Mouse (Mus musculus) layer of hippocampus, adult 2 months (tissue): ENCODE results near the gene Cmtm1. TPM values are rescaled to one million over a fixed set of nuclear protein-coding genes. Genes with fewer than 3 reads are reported as not detected.
"Not testable (repeated sequence)": the region's sequence is repeated elsewhere in the genome, so short reads cannot be mapped to it uniquely, and the experiment has no call there.

ENCODE experiments used
- DNase-seq, 2 experiments: peaks; one replicate each; pipeline ENCODE4 v3.0.0; 2022; ENCODE audit warnings: low spot score in 2 of 2
- H3K27ac ChIP-seq: fragments of 200-600 bp; 2 replicates; pipeline ENCODE4 v1.8.1; 2022
- H3K4me3 ChIP-seq: fragments of 200-600 bp; 2 replicates; pipeline ENCODE4 v1.8.1; 2022; ENCODE audit warnings: mild to moderate bottlenecking
- CTCF ChIP-seq: fragments of 200-600 bp; conservative IDR thresholded peaks from 2 replicates; pipeline ENCODE4 v1.8.1; 2022; ENCODE audit warnings: antibody characterized with exemption, mild to moderate bottlenecking, moderate library complexity
- long read RNA-seq, 2 experiments: library from polyadenylated mRNA; stranded (forward); transcript quantifications; one replicate each; pipeline ENCODE4 v2.0.0; 2021; ENCODE audit warnings: borderline mapping rate in 2 of 2
- total RNA-seq, 2 experiments: library from RNA; stranded (reverse); gene quantifications; 2 replicates each; pipeline ENCODE4 v1.2.3; 2021

Gene Cmtm1
- not detected for total RNA-seq
- long read RNA-seq, experiment 1 = 0 reads
- long read RNA-seq, experiment 2 = 0 reads

DNA sequence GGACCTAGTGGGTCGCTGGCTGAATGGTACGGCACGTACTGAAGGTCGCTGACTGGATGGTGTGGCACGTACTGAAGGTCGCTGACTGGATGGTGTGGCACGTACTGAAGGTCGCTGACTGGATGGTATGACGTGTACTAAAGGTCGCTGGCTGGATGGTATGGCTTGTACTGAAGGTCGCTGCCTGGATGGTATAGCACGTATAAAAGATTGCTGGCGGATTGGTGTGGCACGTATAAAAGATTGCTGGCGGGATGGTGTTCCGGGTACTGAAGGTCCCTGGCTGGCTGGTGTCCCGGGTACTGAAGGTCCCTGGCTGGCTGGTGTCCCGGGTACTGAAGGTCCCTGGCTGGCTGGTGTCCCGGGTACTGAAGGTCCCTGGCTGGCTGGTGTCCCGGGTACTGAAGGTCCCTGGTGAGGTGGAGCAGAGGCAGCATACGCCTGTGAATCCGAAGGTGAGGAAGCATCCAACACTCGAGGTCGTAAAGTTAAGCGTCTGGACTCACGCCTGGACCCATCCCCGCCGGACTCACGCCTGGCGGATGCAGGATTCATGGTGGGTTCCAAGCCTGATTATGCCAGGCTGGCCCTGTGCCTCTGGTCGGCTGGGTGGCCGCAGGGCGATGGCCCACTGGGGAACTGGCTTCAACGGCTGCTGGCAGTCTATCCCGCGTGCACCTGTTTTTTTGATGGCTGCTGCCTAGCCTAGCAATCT, at the start of gene Cmtm1, which contains the start of gene Gm45711:
Gene Cmtm1 (minus strand): TSS at position 705 of the 715 bp plus-strand sequence.
Gene Gm45711 (minus strand): TSS at position 641 of the 715 bp plus-strand sequence.
- H3K27ac ChIP-seq = peak within 1 kb of the TSS; percentile 29; the same call in 1 of the 2 replicates
- H3K4me3 ChIP-seq, DNase-seq: not testable (repeated sequence)

DNA sequence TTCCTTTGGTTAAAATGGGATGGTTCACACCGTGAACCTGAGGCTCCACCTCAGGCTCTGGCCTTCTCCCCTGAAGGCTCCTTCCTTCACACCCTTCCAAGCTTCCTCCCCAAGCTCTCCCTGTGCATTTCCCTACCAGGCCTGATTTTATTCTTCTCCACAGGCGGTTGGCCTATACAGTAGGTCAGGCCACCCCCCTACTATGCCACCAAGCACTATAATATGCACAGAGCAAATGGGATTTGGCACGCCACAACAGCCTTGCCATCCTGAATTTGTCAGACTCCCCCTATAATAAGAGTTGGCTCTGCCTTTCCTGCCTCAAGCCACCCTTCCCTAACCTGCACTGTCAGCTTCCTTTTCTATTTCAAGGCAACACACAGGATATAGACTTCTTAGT, 48.7 kb upstream of the Cmtm1 start:
- TF ChIP-seq CTCF = no peak

DNA sequence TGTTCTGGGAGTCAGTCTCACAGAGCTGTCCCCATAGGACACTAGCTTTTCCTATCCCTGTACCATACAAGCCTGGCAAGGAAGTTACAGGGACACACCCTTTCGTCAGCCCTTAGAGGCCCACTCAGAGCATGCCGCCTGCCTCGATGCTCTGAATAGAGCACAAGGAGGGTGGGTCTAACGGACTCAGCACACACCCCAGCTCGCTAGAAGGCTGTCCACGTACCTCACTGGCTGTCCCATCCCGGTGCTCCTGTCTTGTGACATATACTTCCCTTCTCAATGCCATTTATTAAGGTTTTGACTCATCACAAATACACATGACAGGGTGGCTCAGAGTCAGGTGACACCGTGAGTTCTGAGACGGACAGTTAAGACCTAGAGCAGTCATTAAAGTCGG, 44.6 kb upstream of the Cmtm1 start:
- Histone ChIP-seq H3K27ac (no peak overlapping the region), H3K4me3 (no peak overlapping the region)
- TF ChIP-seq CTCF = no peak
- DNase-seq = no peak

More for the DNA sequence above, 48.7 kb upstream of the Cmtm1 start:
- no peak for DNase-seq
- no peak overlapping the region for H3K27ac ChIP-seq
- no peak overlapping the region for H3K4me3 ChIP-seq

DNA sequence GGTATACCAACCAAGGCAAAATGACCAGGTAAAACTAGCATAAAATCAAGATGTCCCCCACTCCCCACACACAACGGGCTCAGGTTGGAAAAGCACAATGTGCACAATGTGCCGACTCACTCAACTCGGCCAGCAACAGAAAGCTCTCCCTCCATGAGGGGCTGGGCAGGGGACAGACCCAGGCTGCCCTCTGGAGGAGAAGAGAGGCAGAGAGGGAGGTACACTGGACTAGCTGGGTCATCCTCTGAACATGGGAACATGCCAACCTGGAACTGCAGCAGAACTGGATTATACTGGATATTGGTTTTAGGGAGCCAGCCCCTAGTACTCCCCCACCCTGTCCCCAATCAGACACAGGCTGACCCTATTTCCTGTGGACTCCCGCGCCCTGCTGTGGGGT, 43.2 kb upstream of the Cmtm1 start:
- TF ChIP-seq CTCF = peak; percentile 62
- DNase-seq = no peak
- peak overlapping the region; percentile 14; the same call in 1 of the 2 replicates for H3K27ac ChIP-seq
- no peak overlapping the region for H3K4me3 ChIP-seq

DNA sequence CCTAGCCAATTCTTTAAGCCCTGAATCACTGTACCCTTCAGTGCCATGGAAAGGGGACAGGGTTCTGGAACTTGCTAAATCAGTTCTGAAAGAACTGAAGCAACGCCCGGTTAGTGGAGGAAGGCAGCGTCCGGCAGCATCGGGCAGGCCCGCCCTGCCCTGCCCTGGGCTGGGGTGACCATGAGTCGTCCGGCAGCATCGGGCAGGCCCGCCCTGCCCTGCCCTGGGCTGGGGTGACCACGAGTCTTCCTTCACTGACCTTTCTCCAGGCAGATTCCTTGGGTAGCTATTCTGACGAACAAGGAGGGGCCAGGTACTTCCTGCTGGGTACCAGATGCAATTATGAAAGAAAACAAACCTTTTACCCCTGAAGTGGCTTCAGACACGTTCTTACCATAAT, 40.1 kb upstream of the Cmtm1 start:
- no peak overlapping the region for H3K4me3 ChIP-seq
- H3K27ac ChIP-seq = no peak overlapping the region
- no peak for TF ChIP-seq CTCF
- no peak for DNase-seq

DNA sequence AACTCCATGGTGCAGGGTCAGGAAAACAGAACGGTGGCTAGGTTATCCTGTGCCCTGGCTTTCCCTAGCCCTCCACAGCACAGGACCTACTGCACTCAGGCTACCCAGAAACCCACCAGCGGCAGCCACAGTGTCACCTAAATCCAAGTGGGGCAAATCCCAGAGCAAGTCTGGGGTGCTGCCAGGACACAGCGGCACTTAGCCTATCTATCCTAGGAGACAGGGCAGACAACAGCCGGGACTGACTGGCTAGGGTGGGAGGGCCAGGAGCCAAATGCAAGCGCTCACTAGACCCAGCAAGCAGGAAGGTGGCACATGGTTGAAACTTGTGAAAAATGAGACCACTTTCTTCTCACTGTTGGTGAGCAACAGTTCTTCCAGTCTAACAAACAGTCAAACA, 39.0 kb upstream of the Cmtm1 start:
- Histone ChIP-seq H3K27ac (no peak overlapping the region), H3K4me3 (no peak overlapping the region)
- no peak for DNase-seq
- TF ChIP-seq CTCF = no peak

DNA sequence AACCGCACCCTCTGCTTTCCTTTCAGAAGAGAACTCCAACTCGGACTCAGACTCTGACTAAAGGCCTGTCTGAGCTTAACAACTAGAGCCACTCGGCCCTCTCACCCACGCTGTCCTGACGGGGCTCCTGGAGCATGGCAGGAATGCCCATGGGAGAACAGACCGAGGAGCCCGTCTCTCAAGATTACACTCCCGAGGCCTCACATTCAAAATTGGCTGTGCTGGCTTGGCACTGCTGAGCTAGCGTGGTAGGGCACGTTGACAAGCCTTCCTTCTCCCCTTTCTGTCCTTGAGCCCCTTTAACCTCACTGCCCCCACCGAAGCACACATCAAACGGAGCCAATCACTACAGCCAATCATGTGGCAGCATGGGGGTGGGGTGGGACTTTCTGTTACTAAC, 36.8 kb upstream of the Cmtm1 start:
- Histone ChIP-seq H3K4me3 (no peak overlapping the region), H3K27ac (no peak overlapping the region)
- TF ChIP-seq CTCF = no peak
- DNase-seq = no peak

DNA sequence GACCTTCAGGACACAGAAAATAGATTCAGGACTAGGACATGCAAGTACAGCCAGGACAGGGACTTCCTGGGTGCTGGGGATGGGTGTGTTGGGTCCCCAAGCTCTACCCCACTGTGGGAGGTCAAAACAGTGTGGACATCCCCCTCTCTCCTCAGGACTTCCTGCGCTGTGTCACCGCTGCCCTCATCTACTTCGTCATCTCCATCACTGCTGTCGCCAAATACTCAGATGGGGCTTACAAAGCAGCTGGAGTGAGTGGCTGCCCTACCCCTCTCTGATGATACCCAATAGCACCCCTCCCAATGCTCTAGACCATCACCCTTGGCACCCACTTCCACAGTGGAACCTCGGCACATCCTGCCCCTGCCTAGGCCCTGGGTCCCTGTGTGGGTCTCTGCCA, 34.7 kb upstream of the Cmtm1 start:
- H3K4me3 ChIP-seq = no peak overlapping the region
- no peak for DNase-seq
- no peak for TF ChIP-seq CTCF
- H3K27ac ChIP-seq = no peak overlapping the region

DNA sequence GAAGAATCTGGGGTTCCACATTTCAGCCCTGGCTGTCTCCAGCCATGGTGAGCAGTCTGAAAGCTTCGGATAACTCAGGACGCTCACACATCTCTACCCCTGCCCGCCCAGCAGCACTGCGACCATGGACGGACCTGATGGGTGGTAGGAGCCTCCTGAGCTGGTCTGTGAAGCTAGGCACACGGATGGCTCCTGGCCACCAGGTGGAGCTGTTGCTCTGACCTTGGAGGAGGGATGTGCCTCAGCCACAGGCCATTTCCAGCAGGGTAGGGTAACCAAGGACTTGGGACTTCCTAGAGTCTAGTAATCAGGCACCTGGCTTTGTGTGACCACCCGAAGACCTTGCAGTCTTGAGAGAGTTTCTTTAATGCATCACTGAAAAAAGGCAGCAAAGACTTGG, 34.0 kb upstream of the Cmtm1 start:
- Histone ChIP-seq H3K27ac (no peak overlapping the region), H3K4me3 (no peak overlapping the region)
- DNase-seq = peak; percentile 80 to 90
- TF ChIP-seq CTCF = peak; percentile 93

DNA sequence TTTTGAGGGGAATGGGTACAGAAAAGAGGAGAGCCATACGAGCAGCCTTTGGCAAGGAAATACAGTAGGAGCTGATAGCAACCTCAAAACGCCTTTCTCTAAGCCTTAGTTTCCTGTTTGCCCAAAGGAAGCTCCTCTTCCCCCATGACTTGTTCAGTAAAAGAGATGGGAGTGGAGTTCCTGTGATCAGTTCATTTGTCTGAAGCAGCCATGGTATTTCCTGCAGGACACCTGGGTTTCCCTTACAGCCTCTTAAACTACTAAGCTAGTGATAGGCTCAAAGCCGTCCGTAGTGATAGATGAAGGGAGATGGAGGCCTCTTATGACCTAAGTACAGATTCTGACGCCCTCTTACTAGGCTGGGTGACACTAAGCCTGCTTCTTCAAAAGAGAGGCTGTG, 32.5 kb upstream of the Cmtm1 start:
- no peak overlapping the region for H3K4me3 ChIP-seq
- no peak overlapping the region for H3K27ac ChIP-seq
- DNase-seq = no peak
- no peak for TF ChIP-seq CTCF

DNA sequence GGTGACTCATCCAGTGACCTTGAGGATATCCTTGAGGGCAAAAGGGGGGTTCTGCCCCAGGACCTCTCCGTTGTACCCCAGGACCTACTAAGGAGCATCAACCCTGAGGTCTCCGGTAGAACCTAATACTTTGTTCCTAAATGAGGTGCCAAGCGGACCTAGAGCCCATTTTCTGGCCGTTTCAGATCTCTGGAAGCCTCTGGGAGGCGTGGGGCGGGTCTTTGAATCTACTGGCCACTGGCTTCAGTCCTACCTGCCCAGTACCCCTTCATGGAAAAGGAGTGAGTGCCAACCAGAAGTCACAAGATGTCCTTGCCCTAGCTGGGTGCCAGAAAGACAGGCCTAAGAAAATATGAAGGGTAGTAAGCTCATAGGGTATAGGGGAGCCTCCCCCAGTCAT, 31.7 kb upstream of the Cmtm1 start:
- no peak for DNase-seq
- TF ChIP-seq CTCF = no peak
- no peak overlapping the region; the same call in 1 of the 2 replicates for H3K4me3 ChIP-seq

DNA sequence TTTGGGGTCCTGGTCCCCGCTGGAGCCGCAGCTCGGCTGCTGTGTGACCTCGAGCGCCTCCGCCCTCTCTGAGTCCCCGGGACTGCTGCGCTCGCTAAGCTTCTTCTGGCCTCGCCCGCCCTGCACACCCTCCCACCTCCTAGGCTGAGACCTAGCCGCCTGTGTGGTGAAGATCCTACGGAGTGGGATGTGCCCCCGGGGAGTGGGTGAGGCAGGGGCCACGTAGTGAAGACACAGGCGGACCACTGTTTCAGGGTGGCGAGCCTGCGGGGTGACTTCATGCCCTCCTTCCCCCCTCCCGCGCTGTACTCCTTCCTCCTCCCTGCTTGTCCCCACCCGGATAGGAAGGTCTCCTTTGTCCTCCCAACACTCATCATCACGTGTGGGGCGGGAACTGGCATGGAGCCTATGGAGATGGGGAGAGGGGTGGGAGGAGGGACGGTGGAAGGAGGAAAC, 31.2 kb upstream of the Cmtm1 start:
- Histone ChIP-seq H3K4me3 (peak overlapping the region; percentile 68), H3K27ac (peak overlapping the region; percentile 82)
- TF ChIP-seq CTCF = no peak
- no peak for DNase-seq

More for the DNA sequence above, 31.7 kb upstream of the Cmtm1 start:
- H3K27ac ChIP-seq = peak overlapping the region; percentile 82; the same call in 1 of the 2 replicates

DNA sequence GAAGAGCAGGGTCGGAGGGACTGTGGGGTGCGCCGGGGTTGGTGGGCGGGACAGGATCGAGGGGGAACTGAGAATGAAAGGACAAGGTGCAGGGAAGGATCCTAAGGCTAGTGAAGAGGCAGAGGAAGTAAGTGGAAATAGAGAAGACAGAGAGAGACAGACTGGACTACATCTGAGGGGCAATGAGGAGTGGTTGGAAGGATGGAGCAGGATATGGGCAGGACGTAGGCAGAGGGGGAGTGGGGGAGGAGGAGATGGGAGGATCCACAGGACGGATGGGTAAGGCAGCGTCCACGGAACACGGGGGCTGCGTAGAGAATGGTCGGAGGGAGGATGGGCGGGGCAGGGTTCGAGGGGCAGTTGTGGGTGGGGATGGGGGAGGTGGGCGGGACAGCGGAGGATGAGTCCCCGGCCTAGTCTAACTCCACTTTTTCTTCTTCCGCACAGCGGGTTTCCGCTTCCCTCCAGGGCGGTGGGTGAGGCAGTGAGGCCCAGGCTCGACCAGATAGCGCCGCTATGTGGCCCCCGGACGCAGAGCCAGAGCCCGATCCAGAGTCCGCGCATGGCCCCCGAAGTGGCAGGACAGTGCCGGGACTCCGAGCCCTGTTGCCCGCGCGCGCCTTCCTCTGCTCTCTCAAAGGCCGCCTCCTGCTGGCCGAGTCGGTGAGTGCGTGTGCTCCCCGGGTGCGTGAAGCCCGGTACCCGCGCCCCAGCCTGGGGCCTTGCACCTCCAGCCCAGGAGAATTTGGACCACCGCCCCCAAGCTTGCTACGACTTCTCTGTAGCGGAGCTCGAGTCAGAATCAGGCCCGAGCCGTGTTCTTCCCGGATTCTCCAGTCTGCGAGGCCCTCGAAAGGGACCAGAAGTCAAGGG, 30.5 kb upstream of the Cmtm1 start:
- Histone ChIP-seq H3K27ac (peak overlapping the region; percentile 82), H3K4me3 (peak overlapping the region; percentile 68)
- TF ChIP-seq CTCF = peak; percentile 84
- DNase-seq = peak; percentile 46 to 57
